Mouse (Mus musculus): ENCODE results near the gene Hdac7. TPM values are rescaled to one million over a fixed set of nuclear protein-coding genes. Genes with fewer than 3 reads are reported as not detected.

The Hdac7 gene
- 827 and 963 TPM in 2 replicates for polyA plus RNA-seq (2012; rRNA removed)

DNA sequence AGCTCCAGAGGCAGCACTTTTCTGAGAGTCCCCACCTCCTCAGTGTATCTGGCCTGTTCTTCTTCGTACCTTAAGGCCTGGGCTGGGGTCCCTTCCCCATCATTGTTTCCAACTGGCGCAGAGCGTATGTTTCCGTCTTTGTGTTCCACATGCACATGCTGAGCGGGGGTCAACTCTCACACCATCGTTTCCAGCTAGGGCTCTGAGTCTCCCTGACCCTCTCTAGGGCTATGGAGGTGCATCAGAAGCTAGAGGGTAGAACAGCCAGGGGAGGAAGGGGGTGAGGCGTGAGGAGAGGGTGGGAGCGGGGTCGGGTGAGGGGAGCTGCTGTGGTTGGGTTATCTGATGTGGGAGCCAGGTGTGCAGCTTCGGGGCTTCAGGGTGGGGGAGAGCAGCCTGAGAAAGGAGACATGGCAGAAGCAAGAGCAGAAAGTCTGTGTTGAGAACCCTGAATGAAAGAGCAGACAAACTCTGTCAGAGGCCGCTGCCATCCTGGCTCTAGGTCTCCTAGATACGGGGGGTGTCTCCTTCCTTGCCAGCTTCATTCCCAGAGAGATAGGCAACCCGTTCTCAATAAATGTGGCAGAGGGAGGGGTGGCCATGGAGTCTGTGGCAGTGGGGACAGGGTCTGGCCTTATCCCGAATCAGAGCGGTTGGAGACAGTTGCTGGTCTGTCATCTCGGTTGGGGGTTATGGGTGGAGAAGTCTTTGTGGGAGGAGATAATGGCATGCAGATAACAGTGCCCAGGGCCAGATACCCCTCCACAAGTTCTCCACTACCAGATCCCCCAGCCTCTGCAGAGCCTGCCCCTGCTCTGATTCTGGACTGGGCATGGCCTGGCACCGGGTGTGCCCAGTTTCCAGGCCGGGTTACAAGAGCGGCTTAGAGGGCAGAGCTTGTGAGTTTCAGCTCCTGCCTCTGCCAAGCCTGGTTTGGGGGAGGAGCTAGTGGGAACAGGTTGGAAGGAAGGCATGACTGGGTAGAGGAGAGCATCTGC, at the start of gene Hdac7:
Hdac7 (minus strand) TSS at position 466 of the 998 bp plus-strand sequence.
- peak; percentile 71; the same call in 1 of the 2 replicates for TF ChIP-seq POLR2A (IDR thresholded peaks at IDR 0.05; ENCODE audit: control insufficient read depth, extremely low read depth, insufficient read depth, low read length, poor library complexity)
- TF ChIP-seq CTCF (IDR thresholded peaks at IDR 0.05; ENCODE audit: borderline replicate concordance, control insufficient read depth, extremely low read depth, insufficient read depth, low read length, poor library complexity) = peak; percentile 22; the same call in 1 of the 2 replicates
- no peaks in the 10 kb centered on the region for H3K36me3 ChIP-seq (ENCODE audit: control insufficient read depth, insufficient read depth, low read length)
- peak within 1 kb of the TSS; percentile 95 for H3K4me3 ChIP-seq (ENCODE audit: control insufficient read depth, insufficient read depth, low read length)
- peak within 1 kb of the TSS; percentile 97 for H3K27ac ChIP-seq (ENCODE audit: control insufficient read depth, insufficient read depth, low read length)
- H3K27me3 ChIP-seq (ENCODE audit: control insufficient read depth, insufficient read depth, low read length) = no peaks in the 10 kb centered on the region
- peaks cover 44% of the 10 kb centered on the region for H3K4me1 ChIP-seq (replicated peaks; ENCODE audit: control insufficient read depth, insufficient read depth, low read length)
- WGBS = 13% methylated on average over 19 of the region's 19 CpGs
- peak; percentile 88 for DNase-seq

DNA sequence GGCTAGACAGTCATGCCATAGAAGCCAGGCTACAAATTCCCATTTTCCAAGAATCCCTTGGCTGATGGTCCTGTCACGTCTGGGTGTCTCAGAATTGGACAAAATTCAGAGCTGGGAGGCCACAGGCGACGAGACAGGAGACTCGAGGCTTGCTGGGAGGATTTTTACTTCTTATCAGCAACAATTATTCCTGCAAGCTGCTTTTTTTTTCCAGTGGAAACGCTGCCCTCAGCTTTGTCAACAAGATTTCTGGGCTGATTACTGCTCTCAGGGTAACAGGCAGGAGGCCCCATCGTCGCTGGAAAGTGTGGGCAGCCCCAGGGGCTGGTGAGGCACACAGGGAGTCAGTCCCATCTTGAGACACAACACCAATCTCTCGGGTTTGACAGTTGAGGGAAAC, 48.2 kb upstream of the Hdac7 start:
- H3K4me1 ChIP-seq (replicated peaks; ENCODE audit: control insufficient read depth, insufficient read depth, low read length) = peaks cover 20% of the 10 kb centered on the region

DNA sequence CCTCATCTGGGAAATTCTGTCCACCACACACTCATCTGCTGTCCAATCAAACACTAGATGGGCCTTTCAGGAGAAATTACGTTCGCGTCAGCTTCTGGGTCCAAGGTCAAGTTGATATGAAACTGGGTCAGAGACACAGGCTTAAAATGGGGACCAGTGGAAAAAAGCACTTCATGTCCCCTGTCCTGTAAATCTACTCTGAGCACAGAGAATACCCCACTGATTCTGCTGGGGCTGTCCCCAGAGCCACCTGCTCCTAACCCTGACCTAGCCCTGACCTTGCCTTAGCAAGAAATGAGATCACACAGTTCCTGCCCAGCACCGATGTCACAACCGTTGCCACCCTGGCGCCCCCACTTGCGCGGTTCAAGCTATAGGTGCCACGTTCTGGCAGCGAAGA, 46.1 kb upstream of the Hdac7 start:
- TF ChIP-seq CTCF (IDR thresholded peaks at IDR 0.05; ENCODE audit: borderline replicate concordance, control insufficient read depth, extremely low read depth, insufficient read depth, low read length, poor library complexity) (no peak), POLR2A (IDR thresholded peaks at IDR 0.05; ENCODE audit: control insufficient read depth, extremely low read depth, insufficient read depth, low read length, poor library complexity) (no peak)
- H3K4me1 ChIP-seq (replicated peaks; ENCODE audit: control insufficient read depth, insufficient read depth, low read length) = peaks cover 9% of the 10 kb centered on the region
- H3K4me3 ChIP-seq (ENCODE audit: control insufficient read depth, insufficient read depth, low read length) = no peak overlapping the region
- 92% methylated on average over 10 of the region's 10 CpGs for WGBS
- no peak for DNase-seq
- no peak overlapping the region for H3K27ac ChIP-seq (ENCODE audit: control insufficient read depth, insufficient read depth, low read length)
- H3K36me3 ChIP-seq (ENCODE audit: control insufficient read depth, insufficient read depth, low read length) = no peaks in the 10 kb centered on the region
- H3K27me3 ChIP-seq (ENCODE audit: control insufficient read depth, insufficient read depth, low read length) = no peaks in the 10 kb centered on the region

More for the DNA sequence above, 48.2 kb upstream of the Hdac7 start:
- no peak for DNase-seq
- H3K27me3 ChIP-seq (ENCODE audit: control insufficient read depth, insufficient read depth, low read length) = no peaks in the 10 kb centered on the region
- WGBS = 71% methylated on average over 8 of the region's 8 CpGs
- H3K36me3 ChIP-seq (ENCODE audit: control insufficient read depth, insufficient read depth, low read length) = no peaks in the 10 kb centered on the region
- no peak overlapping the region for H3K4me3 ChIP-seq (ENCODE audit: control insufficient read depth, insufficient read depth, low read length)
- H3K27ac ChIP-seq (ENCODE audit: control insufficient read depth, insufficient read depth, low read length) = no peak overlapping the region
- TF ChIP-seq CTCF (IDR thresholded peaks at IDR 0.05; ENCODE audit: borderline replicate concordance, control insufficient read depth, extremely low read depth, insufficient read depth, low read length, poor library complexity) (no peak), POLR2A (IDR thresholded peaks at IDR 0.05; ENCODE audit: control insufficient read depth, extremely low read depth, insufficient read depth, low read length, poor library complexity) (no peak)

DNA sequence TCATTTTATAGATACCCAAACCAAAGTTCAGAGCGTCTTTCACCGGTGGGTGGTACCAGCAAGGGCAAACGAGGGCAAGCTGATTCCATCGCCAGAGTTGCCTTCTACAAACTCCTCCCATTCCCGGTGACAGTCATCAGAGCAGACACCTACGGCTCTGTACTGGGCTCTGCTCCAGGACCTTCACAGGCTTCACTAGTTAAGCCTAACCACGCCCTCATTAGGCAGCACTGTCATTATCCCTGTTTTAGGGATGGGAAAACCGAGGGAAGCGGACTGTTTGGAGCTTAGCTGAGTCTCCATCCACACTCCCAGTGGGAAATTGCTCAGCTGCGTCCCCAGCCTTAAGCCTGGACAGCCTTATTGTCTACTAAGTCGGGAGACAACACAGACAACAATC, 45.7 kb upstream of the Hdac7 start:
- no peaks in the 10 kb centered on the region for H3K36me3 ChIP-seq (ENCODE audit: control insufficient read depth, insufficient read depth, low read length)
- H3K27ac ChIP-seq (ENCODE audit: control insufficient read depth, insufficient read depth, low read length) = no peak overlapping the region
- H3K4me3 ChIP-seq (ENCODE audit: control insufficient read depth, insufficient read depth, low read length) = no peak overlapping the region
- TF ChIP-seq CTCF (IDR thresholded peaks at IDR 0.05; ENCODE audit: borderline replicate concordance, control insufficient read depth, extremely low read depth, insufficient read depth, low read length, poor library complexity) = no peak
- no peak for TF ChIP-seq POLR2A (IDR thresholded peaks at IDR 0.05; ENCODE audit: control insufficient read depth, extremely low read depth, insufficient read depth, low read length, poor library complexity)
- no peak for DNase-seq
- WGBS = 88% methylated on average over 11 of the region's 11 CpGs
- H3K27me3 ChIP-seq (ENCODE audit: control insufficient read depth, insufficient read depth, low read length) = no peaks in the 10 kb centered on the region
- peaks cover 9% of the 10 kb centered on the region for H3K4me1 ChIP-seq (replicated peaks; ENCODE audit: control insufficient read depth, insufficient read depth, low read length)

DNA sequence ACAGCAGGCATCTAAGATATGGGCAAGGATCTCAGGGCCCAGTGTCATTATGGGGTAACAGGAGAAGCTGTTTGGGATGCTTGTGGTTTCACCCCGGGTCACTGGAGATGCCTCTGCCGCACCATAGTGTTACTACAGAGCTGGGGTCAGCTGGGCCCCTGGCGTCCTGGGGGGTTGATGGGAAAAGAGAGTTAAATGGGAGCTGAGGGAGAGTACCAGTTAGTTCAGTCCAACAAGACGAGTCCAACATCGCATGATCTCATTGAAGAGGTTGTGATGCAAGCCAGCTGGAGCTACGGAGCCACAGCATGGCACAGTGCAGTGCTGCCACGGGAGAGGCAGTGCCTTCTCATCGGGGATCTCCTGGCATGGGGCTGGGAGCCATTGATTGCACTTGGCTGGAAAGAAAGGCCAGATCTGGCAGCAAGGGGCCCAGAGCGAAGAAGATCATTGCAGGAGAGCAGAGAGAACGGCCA, 43.3 kb upstream of the Hdac7 start:
- no peaks in the 10 kb centered on the region for H3K27me3 ChIP-seq (ENCODE audit: control insufficient read depth, insufficient read depth, low read length)
- H3K27ac ChIP-seq (ENCODE audit: control insufficient read depth, insufficient read depth, low read length) = no peak overlapping the region
- WGBS = 93% methylated on average over 10 of the region's 10 CpGs
- H3K4me3 ChIP-seq (ENCODE audit: control insufficient read depth, insufficient read depth, low read length) = no peak overlapping the region
- H3K4me1 ChIP-seq (replicated peaks; ENCODE audit: control insufficient read depth, insufficient read depth, low read length) = peaks cover 5% of the 10 kb centered on the region; the same call in 1 of the 2 replicates
- H3K36me3 ChIP-seq (ENCODE audit: control insufficient read depth, insufficient read depth, low read length) = no peaks in the 10 kb centered on the region
- no peak for TF ChIP-seq CTCF (IDR thresholded peaks at IDR 0.05; ENCODE audit: borderline replicate concordance, control insufficient read depth, extremely low read depth, insufficient read depth, low read length, poor library complexity)
- TF ChIP-seq POLR2A (IDR thresholded peaks at IDR 0.05; ENCODE audit: control insufficient read depth, extremely low read depth, insufficient read depth, low read length, poor library complexity) = no peak
- no peak for DNase-seq

DNA sequence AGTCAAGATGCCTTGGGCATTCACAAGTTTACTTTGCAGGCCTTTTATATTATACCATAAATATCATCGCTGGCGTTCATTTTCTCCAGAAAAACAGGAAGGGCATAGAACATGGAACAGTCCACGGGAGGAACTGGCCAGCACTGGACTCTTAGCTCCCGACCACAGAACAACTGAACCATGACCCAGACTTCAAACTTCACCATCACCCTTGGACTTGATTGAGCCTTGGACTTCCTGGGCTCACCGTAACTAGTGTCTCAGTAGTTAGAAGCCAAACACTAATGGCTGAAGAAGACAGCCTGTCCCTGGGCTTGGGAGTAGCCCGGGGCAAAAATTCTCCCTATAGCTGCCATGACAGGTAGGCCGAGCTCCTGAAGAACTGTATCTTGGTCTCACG, 37.1 kb upstream of the Hdac7 start:
- no peak for DNase-seq
- no peaks in the 10 kb centered on the region for H3K36me3 ChIP-seq (ENCODE audit: control insufficient read depth, insufficient read depth, low read length)
- 92% methylated on average over 8 of the region's 8 CpGs for WGBS

More for the DNA sequence above, 37.1 kb upstream of the Hdac7 start:
- no peak overlapping the region for H3K4me3 ChIP-seq (ENCODE audit: control insufficient read depth, insufficient read depth, low read length)
- no peaks in the 10 kb centered on the region for H3K27me3 ChIP-seq (ENCODE audit: control insufficient read depth, insufficient read depth, low read length)
- no peak overlapping the region for H3K27ac ChIP-seq (ENCODE audit: control insufficient read depth, insufficient read depth, low read length)
- H3K4me1 ChIP-seq (replicated peaks; ENCODE audit: control insufficient read depth, insufficient read depth, low read length) = peaks cover 7% of the 10 kb centered on the region; the same call in 1 of the 2 replicates
- TF ChIP-seq CTCF (IDR thresholded peaks at IDR 0.05; ENCODE audit: borderline replicate concordance, control insufficient read depth, extremely low read depth, insufficient read depth, low read length, poor library complexity) (no peak), POLR2A (IDR thresholded peaks at IDR 0.05; ENCODE audit: control insufficient read depth, extremely low read depth, insufficient read depth, low read length, poor library complexity) (no peak)
